Mouse (Mus musculus): ENCODE measurements around the gene Foxe3. TPM values are rescaled to one million over a fixed set of nuclear protein-coding genes. Genes with fewer than 3 reads are reported as not detected.
A peak's percentile ranks its signal among the peaks of the same experiment; 100 is the strongest.

Gene Foxe3
- polyA plus RNA-seq, 2 experiments, result not detected

- WGBS (ENCODE audit: insufficient replicate concordance), result 37% methylated on average over 15 of the region's 15 CpGs
- Histone ChIP-seq H3K4me1 (replicated peaks; ENCODE audit: control insufficient read depth in 2 of 2, insufficient read depth in 2 of 2, low read length in 1 of 2) (no peaks in the 10 kb centered on the region), H3K36me3 (replicated peaks; ENCODE audit: control insufficient read depth, insufficient read depth, low read depth) (no peaks in the 10 kb centered on the region), H3K4me2 (ENCODE audit: low read depth) (no peak overlapping the region), H3K4me3 (ENCODE audit: insufficient read depth in 1 of 2, low read depth in 2 of 2, low read length in 2 of 2) (no peak overlapping the region), H3K9me3 (ENCODE audit: control insufficient read depth, low read length) (no peaks in the 10 kb centered on the region), H3K9ac (replicated peaks) (no peak overlapping the region), H3K27ac (no peak overlapping the region), H3K27me3 (ENCODE audit: control insufficient read depth, insufficient read depth, low read length) (peaks cover 42% of the 10 kb centered on the region)
- no peak for ATAC-seq (ENCODE audit: insufficient read depth)
- no peak for TF ChIP-seq CTCF (IDR thresholded peaks at IDR 0.05; ENCODE audit: low read depth)
- no peak for TF ChIP-seq EP300 (IDR thresholded peaks at IDR 0.05; ENCODE audit: low read depth)
- no peak for DNase-seq (ENCODE audit: low read depth in 3 of 3, low spot score in 3 of 3)
Observed at GRCm38 (mm10) chr4:114929155-114929554, 3.3 kb upstream of the Foxe3 start.

GRCm38 (mm10) chr4:114924971-114925916 lies 569 bp downstream of the Foxe3 start:
- Histone ChIP-seq H3K36me3 (replicated peaks; ENCODE audit: control insufficient read depth, insufficient read depth, low read depth) (no peaks in the 10 kb centered on the region), H3K4me3 (ENCODE audit: insufficient read depth in 1 of 2, low read depth in 2 of 2, low read length in 2 of 2) (no peak overlapping the region), H3K9ac (replicated peaks) (no peak overlapping the region), H3K9me3 (ENCODE audit: control insufficient read depth, low read length) (no peaks in the 10 kb centered on the region), H3K4me2 (ENCODE audit: low read depth) (peak overlapping the region; percentile 3; the same call in 1 of the 2 replicates), H3K27me3 (ENCODE audit: control insufficient read depth, insufficient read depth, low read length) (peaks cover 67% of the 10 kb centered on the region), H3K4me1 (replicated peaks; ENCODE audit: control insufficient read depth in 2 of 2, insufficient read depth in 2 of 2, low read length in 1 of 2) (no peaks in the 10 kb centered on the region), H3K27ac (no peak overlapping the region)
- ATAC-seq (ENCODE audit: insufficient read depth) (no peak), DNase-seq (ENCODE audit: low read depth in 3 of 3, low spot score in 3 of 3) (no peak)
- 1% methylated on average over 116 of the region's 125 CpGs for WGBS (ENCODE audit: insufficient replicate concordance)
- TF ChIP-seq EP300 (IDR thresholded peaks at IDR 0.05; ENCODE audit: low read depth) (no peak), CTCF (IDR thresholded peaks at IDR 0.05; ENCODE audit: low read depth) (no peak)

GRCm38 (mm10) chr4:114917091-114917490 lies 8.7 kb downstream of the Foxe3 start:
- 40% methylated on average over 2 of the region's 2 CpGs for WGBS (ENCODE audit: insufficient replicate concordance)
- no peak for TF ChIP-seq EP300 (IDR thresholded peaks at IDR 0.05; ENCODE audit: low read depth)
- peak; percentile 68 for TF ChIP-seq CTCF (IDR thresholded peaks at IDR 0.05; ENCODE audit: low read depth)
- Histone ChIP-seq H3K9ac (replicated peaks) (no peak overlapping the region), H3K4me3 (ENCODE audit: insufficient read depth in 1 of 2, low read depth in 2 of 2, low read length in 2 of 2) (no peak overlapping the region), H3K27ac (no peak overlapping the region), H3K36me3 (replicated peaks; ENCODE audit: control insufficient read depth, insufficient read depth, low read depth) (no peaks in the 10 kb centered on the region), H3K4me2 (ENCODE audit: low read depth) (no peak overlapping the region), H3K4me1 (replicated peaks; ENCODE audit: control insufficient read depth in 2 of 2, insufficient read depth in 2 of 2, low read length in 1 of 2) (no peaks in the 10 kb centered on the region), H3K9me3 (ENCODE audit: control insufficient read depth, low read length) (no peaks in the 10 kb centered on the region), H3K27me3 (ENCODE audit: control insufficient read depth, insufficient read depth, low read length) (peaks cover 55% of the 10 kb centered on the region)
- ATAC-seq (ENCODE audit: insufficient read depth) (no peak), DNase-seq (ENCODE audit: low read depth in 3 of 3, low spot score in 3 of 3) (peak in 2 of 3 experiments; percentile 16 to 20)

DNA sequence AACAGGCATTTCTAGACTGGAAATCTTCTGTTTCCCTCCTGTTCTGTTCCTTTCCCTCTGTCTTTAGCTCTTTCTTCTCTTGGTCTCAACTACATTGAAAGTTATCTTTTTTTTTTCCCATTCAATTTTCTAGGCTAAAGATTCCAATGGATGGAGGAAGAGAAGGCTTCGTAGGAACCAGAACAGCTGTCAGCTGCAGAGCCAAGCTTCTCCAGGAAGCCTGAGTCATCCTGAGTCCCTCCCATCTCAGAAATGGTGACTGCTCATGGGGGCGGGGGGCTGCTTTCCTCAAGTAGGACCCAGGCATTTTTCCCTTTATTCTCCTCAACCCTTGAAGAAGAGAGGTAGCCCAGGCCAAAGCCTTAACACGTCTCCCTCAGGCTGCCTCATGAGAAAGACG lies 9.8 kb downstream of the Foxe3 start:
- no peak for ATAC-seq (ENCODE audit: insufficient read depth)
- Histone ChIP-seq H3K27me3 (ENCODE audit: control insufficient read depth, insufficient read depth, low read length) (peaks cover 59% of the 10 kb centered on the region), H3K4me1 (replicated peaks; ENCODE audit: control insufficient read depth in 2 of 2, insufficient read depth in 2 of 2, low read length in 1 of 2) (no peaks in the 10 kb centered on the region), H3K4me2 (ENCODE audit: low read depth) (no peak overlapping the region), H3K9me3 (ENCODE audit: control insufficient read depth, low read length) (no peaks in the 10 kb centered on the region), H3K9ac (replicated peaks) (no peak overlapping the region), H3K4me3 (ENCODE audit: insufficient read depth in 1 of 2, low read depth in 2 of 2, low read length in 2 of 2) (no peak overlapping the region), H3K27ac (no peak overlapping the region), H3K36me3 (replicated peaks; ENCODE audit: control insufficient read depth, insufficient read depth, low read depth) (no peaks in the 10 kb centered on the region)
- WGBS (ENCODE audit: insufficient replicate concordance), result 31% methylated on average over 4 of the region's 4 CpGs
- no peak for DNase-seq (ENCODE audit: low read depth in 3 of 3, low spot score in 3 of 3)
- TF ChIP-seq EP300 (IDR thresholded peaks at IDR 0.05; ENCODE audit: low read depth), result no peak

GRCm38 (mm10) chr4:114913594-114913962 lies 12.2 kb downstream of the Foxe3 start:
- no peak for ATAC-seq (ENCODE audit: insufficient read depth)
- peaks cover 81% of the 10 kb centered on the region for H3K27me3 ChIP-seq (ENCODE audit: control insufficient read depth, insufficient read depth, low read length)

More at GRCm38 (mm10) chr4:114913594-114913962, 12.2 kb downstream of the Foxe3 start:
- H3K9ac ChIP-seq (replicated peaks), result no peak overlapping the region
- H3K36me3 ChIP-seq (replicated peaks; ENCODE audit: control insufficient read depth, insufficient read depth, low read depth), result no peaks in the 10 kb centered on the region
- TF ChIP-seq EP300 (IDR thresholded peaks at IDR 0.05; ENCODE audit: low read depth) (no peak), CTCF (IDR thresholded peaks at IDR 0.05; ENCODE audit: low read depth) (peak; percentile 59)
- H3K9me3 ChIP-seq (ENCODE audit: control insufficient read depth, low read length), result no peaks in the 10 kb centered on the region
- peak in 1 of 3 experiments; percentile 14 for DNase-seq (ENCODE audit: low read depth in 3 of 3, low spot score in 3 of 3)
- H3K4me3 ChIP-seq (ENCODE audit: insufficient read depth in 1 of 2, low read depth in 2 of 2, low read length in 2 of 2), result no peak overlapping the region
- H3K4me1 ChIP-seq (replicated peaks; ENCODE audit: control insufficient read depth in 2 of 2, insufficient read depth in 2 of 2, low read length in 1 of 2), result no peaks in the 10 kb centered on the region
- H3K4me2 ChIP-seq (ENCODE audit: low read depth), result no peak overlapping the region
- H3K27ac ChIP-seq, result no peak overlapping the region
- 4% methylated on average over 13 of the region's 13 CpGs for WGBS (ENCODE audit: insufficient replicate concordance)

Measured in liver, embryonic 14.5 days (tissue).